Mouse (Mus musculus) midbrain, embryonic 10.5 days (tissue): Measurements from ENCODE around the gene Slc15a4. TPM values are rescaled to one million over a fixed set of nuclear protein-coding genes. Genes with fewer than 3 reads are reported as not detected.

Experiments used
- DNase-seq: peaks from one replicate; pipeline ENCODE4 v3.0.0-alpha.2; 2017; ENCODE audit warnings: low spot score
- H3K27ac ChIP-seq: fragments of 300-500 bp; sonication (generic); replicated peaks from 2 replicates; pipeline ENCODE4 v1.5.1; 2016; ENCODE audit warnings: mild to moderate bottlenecking
- H3K27me3 ChIP-seq: fragments of 300-500 bp; sonication (generic); 2 replicates; pipeline ENCODE4 v1.6.1; 2016; ENCODE audit warnings: low read depth, mild to moderate bottlenecking; ENCODE audit not compliant: poor library complexity, severe bottlenecking
- H3K36me3 ChIP-seq: fragments of 300-500 bp; sonication (generic); 2 replicates; pipeline ENCODE4 v1.6.1; 2016; ENCODE audit warnings: mild to moderate bottlenecking, moderate library complexity
- H3K4me1 ChIP-seq: fragments of 300-500 bp; sonication (generic); 2 replicates; pipeline ENCODE4 v1.6.1; 2016
- H3K4me3 ChIP-seq: fragments of 300-500 bp; sonication (generic); 2 replicates; pipeline ENCODE4 v1.5.1; 2016; ENCODE audit warnings: mild to moderate bottlenecking, moderate library complexity
- H3K9me3 ChIP-seq: fragments of 300-500 bp; sonication (generic); replicated peaks from 2 replicates; pipeline ENCODE4 v1.6.1; 2016; ENCODE audit warnings: mild to moderate bottlenecking
- whole genome bisulfite sequencing: fragments of 180-500 bp; shearing (Covaris S2); methylation state at CpG from one replicate; pipeline ENCODE4 v1.1.7; 2016; 5-methylcytosine and 5-hydroxymethylcytosine counted together
- polyA plus RNA-seq: library from polyadenylated mRNA; unstranded; fragments of >200 nt; fragmentation: Nextera tagmentation; extraction: Ambion mirVana; gene quantifications from 2 replicates; pipeline ENCODE4 v1.2.1, GENCODE M21; 2016

The Slc15a4 gene
- polyA plus RNA-seq, 1 experiment from 2014 or later: 26.1 TPM

- WGBS: under 1% methylated on average over 91 of the region's 91 CpGs
- peak; percentile 97 for DNase-seq
- no peaks in the 10 kb centered on the region for H3K27me3 ChIP-seq
- peak overlapping the region; percentile 95 for H3K27ac ChIP-seq
- H3K4me1 ChIP-seq: peaks cover 26% of the 10 kb centered on the region
- H3K4me3 ChIP-seq: peak overlapping the region; percentile 97
- H3K36me3 ChIP-seq: 0 out of 2 replicates have a peak, but pooled peaks cover 4% of the 10 kb centered on the region
- H3K9me3 ChIP-seq: no peaks in the 10 kb centered on the region
These were observed 15.6 kb downstream of the Slc15a4 start for GRCm38 (mm10) chr5:127616884-127617635.

GRCm38 (mm10) chr5:127616151-127616550 lies 16.5 kb downstream of the Slc15a4 start:
- DNase-seq: no peak
- peak overlapping the region; percentile 95 for H3K27ac ChIP-seq
- H3K27me3 ChIP-seq: no peaks in the 10 kb centered on the region
- 27% methylated on average over 5 of the region's 5 CpGs for WGBS
- peaks cover 26% of the 10 kb centered on the region for H3K4me1 ChIP-seq
- H3K4me3 ChIP-seq: peak overlapping the region; percentile 97
- no peaks in the 10 kb centered on the region for H3K9me3 ChIP-seq
- H3K36me3 ChIP-seq: 0 out of 2 replicates have a peak, but pooled peaks cover 4% of the 10 kb centered on the region

DNA sequence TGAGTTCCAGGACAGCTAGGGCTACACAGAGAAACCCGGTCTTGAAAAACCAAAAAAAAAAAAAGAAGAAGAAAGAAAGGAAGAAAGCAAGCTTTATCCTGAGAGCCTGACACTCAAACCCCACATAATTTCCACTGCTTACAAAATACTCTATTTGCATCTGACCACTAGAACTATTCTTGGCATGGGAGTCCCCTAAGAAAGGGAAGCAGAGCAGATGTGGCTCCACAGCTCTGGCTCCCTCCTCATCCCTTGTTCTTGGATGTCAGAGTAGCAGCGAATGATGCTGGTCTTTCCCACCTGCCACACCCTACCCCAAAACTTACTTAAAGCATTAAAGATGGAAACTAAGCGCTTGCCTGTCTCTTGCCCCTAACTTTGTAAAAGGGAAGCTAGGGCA lies 17.2 kb downstream of the Slc15a4 start:
- Histone ChIP-seq H3K9me3 (no peaks in the 10 kb centered on the region), H3K27me3 (no peaks in the 10 kb centered on the region), H3K36me3 (0 out of 2 replicates have a peak, but pooled peaks cover 4% of the 10 kb centered on the region), H3K4me1 (peaks cover 26% of the 10 kb centered on the region), H3K4me3 (peak overlapping the region; percentile 97), H3K27ac (no peak overlapping the region)
- 90% methylated on average over 3 of the region's 3 CpGs for WGBS
- no peak for DNase-seq

DNA sequence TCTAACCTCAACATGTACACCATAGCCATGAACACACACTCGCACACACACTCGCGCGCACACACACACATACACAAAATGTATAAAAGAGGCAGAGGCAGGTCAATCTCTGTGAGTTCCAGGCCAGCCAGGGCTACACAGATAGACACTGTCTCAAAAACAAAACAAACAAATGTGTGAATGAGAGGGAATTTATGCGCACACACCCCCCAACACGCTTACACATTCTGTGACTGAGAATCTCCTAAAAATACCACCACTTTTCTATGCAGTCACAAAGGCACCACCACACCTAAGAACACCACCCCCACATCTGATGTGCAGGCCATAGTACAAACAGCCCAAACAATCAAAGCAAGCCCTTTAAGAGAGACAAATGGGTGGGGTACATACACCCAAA lies 20.3 kb downstream of the Slc15a4 start:
- H3K4me3 ChIP-seq: no peak overlapping the region
- 90% methylated on average over 6 of the region's 6 CpGs for whole genome bisulfite sequencing
- H3K27me3 ChIP-seq: no peaks in the 10 kb centered on the region
- DNase-seq: no peak
- no peak overlapping the region for H3K27ac ChIP-seq
- peaks cover 31% of the 10 kb centered on the region for H3K4me1 ChIP-seq
- no peaks in the 10 kb centered on the region for H3K9me3 ChIP-seq
- peaks cover 23% of the 10 kb centered on the region for H3K36me3 ChIP-seq

GRCm38 (mm10) chr5:127611881-127612280 lies 20.8 kb downstream of the Slc15a4 start:
- 94% methylated on average over 1 of the region's 1 CpGs for WGBS
- no peak overlapping the region for H3K4me3 ChIP-seq
- H3K27ac ChIP-seq: no peak overlapping the region
- H3K36me3 ChIP-seq: peaks cover 28% of the 10 kb centered on the region
- H3K9me3 ChIP-seq: no peaks in the 10 kb centered on the region
- peaks cover 31% of the 10 kb centered on the region for H3K4me1 ChIP-seq
- H3K27me3 ChIP-seq: no peaks in the 10 kb centered on the region
- no peak for DNase-seq

GRCm38 (mm10) chr5:127610787-127611509 lies 21.7 kb downstream of the Slc15a4 start:
- Histone ChIP-seq H3K27ac (no peak overlapping the region), H3K9me3 (no peaks in the 10 kb centered on the region), H3K27me3 (no peaks in the 10 kb centered on the region), H3K36me3 (peaks cover 37% of the 10 kb centered on the region), H3K4me1 (peaks cover 23% of the 10 kb centered on the region), H3K4me3 (no peak overlapping the region)
- no peak for DNase-seq
- WGBS: 89% methylated on average over 6 of the region's 6 CpGs

DNA sequence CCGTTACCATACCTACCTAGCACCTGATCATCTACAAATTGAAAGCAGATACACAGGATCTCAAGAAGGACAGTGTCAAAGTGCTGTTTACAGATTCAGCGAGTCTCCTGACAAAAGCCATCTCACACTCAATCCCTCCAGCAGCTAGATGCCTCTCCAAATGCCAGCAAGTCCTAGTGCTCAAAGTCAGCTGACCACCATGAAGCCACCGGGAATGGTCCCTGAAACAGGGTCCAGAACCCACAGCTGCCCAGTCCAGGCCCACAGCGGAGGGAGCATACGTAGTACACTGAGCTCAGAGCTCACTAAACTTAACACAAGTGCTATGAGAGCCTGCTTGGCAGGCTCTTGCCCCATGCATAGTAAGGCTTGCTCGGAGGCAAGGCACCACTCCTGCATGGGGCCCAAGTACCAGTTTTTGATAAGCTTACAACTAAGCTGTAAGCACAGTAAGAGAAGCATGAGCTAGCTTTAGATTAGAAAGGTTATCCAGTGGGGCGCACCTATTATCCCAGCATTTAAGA lies 23.4 kb downstream of the Slc15a4 start:
- peaks cover 50% of the 10 kb centered on the region for H3K36me3 ChIP-seq
- no peaks in the 10 kb centered on the region for H3K9me3 ChIP-seq
- WGBS: 90% methylated on average over 7 of the region's 7 CpGs
- no peak for DNase-seq
- no peak overlapping the region for H3K4me3 ChIP-seq
- no peak overlapping the region for H3K27ac ChIP-seq
- H3K27me3 ChIP-seq: no peaks in the 10 kb centered on the region
- H3K4me1 ChIP-seq: 0 out of 2 replicates have a peak, but pooled peaks cover 7% of the 10 kb centered on the region

- Histone ChIP-seq H3K27me3 (no peaks in the 10 kb centered on the region), H3K36me3 (peaks cover 68% of the 10 kb centered on the region), H3K4me1 (0 out of 2 replicates have a peak, but pooled peaks cover 5% of the 10 kb centered on the region), H3K27ac (no peak overlapping the region), H3K4me3 (no peak overlapping the region), H3K9me3 (no peaks in the 10 kb centered on the region)
- WGBS: 89% methylated on average over 2 of the region's 2 CpGs
- no peak for DNase-seq
These were observed 25.2 kb downstream of the Slc15a4 start for GRCm38 (mm10) chr5:127607507-127607906.

DNA sequence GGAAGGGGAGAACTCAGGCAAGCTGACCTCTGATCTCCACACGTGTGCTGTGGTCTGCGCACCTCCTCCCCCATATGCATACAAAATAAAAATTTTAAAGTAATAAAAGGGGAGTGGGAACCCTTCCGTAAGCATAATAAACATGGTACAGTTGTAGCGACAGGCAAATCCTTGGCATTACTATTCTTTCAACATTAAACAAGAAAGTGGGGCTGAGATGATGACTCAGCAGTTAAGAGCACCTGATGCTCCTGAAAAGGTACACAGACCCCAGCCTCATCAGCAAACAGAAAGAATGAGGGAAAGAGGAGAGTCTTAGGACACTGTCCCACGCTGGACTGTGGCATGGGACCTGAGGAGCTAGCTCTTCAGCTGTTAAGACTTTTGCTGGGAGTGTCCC lies 29.7 kb downstream of the Slc15a4 start:
- H3K4me3 ChIP-seq: no peak overlapping the region
- H3K36me3 ChIP-seq: peaks cover 99% of the 10 kb centered on the region
- no peaks in the 10 kb centered on the region for H3K27me3 ChIP-seq
- DNase-seq: no peak
- no peaks in the 10 kb centered on the region for H3K4me1 ChIP-seq
- 93% methylated on average over 5 of the region's 5 CpGs for WGBS
- no peaks in the 10 kb centered on the region for H3K9me3 ChIP-seq
- H3K27ac ChIP-seq: no peak overlapping the region

DNA sequence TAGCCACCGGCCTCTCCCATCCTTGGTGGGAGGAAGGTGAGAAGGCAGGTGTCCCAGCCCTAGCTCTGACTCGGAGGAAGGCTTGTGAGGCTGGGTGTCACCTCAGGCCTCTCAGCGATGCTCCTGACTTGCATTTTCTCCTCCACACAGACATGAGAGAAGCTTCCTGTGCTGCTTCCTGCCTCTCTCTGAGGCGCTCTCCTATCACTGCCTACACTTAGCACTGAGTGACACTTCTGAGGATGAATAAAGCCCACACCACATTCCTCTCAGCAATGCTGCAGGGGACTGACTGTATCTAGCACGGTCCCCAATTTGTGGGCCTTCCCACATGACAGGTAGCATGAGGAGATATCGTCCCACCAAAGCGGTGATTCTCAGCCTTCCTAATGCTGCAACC lies 35.8 kb downstream of the Slc15a4 start:
- no peak overlapping the region for H3K27ac ChIP-seq
- no peaks in the 10 kb centered on the region for H3K9me3 ChIP-seq
- H3K4me1 ChIP-seq: no peaks in the 10 kb centered on the region
- no peak overlapping the region for H3K4me3 ChIP-seq
- 92% methylated on average over 7 of the region's 7 CpGs for WGBS
- no peak for DNase-seq
- peaks cover 99% of the 10 kb centered on the region for H3K36me3 ChIP-seq
- H3K27me3 ChIP-seq: no peaks in the 10 kb centered on the region

- WGBS: 94% methylated on average over 3 of the region's 3 CpGs
- H3K9me3 ChIP-seq: no peaks in the 10 kb centered on the region
- no peak overlapping the region for H3K27ac ChIP-seq
- H3K36me3 ChIP-seq: peaks cover 96% of the 10 kb centered on the region
- H3K27me3 ChIP-seq: no peaks in the 10 kb centered on the region
- DNase-seq: no peak
- H3K4me3 ChIP-seq: no peak overlapping the region
- H3K4me1 ChIP-seq: no peaks in the 10 kb centered on the region
These were observed 37.0 kb downstream of the Slc15a4 start for GRCm38 (mm10) chr5:127595676-127596075.

- peaks cover 78% of the 10 kb centered on the region for H3K36me3 ChIP-seq
- H3K4me1 ChIP-seq: no peaks in the 10 kb centered on the region
- H3K9me3 ChIP-seq: no peaks in the 10 kb centered on the region
- H3K27ac ChIP-seq: no peak overlapping the region
- H3K27me3 ChIP-seq: no peaks in the 10 kb centered on the region
- H3K4me3 ChIP-seq: no peak overlapping the region
- WGBS: 83% methylated on average over 6 of the region's 6 CpGs
- no peak for DNase-seq
These were observed 39.8 kb downstream of the Slc15a4 start for GRCm38 (mm10) chr5:127592854-127593253.

DNA sequence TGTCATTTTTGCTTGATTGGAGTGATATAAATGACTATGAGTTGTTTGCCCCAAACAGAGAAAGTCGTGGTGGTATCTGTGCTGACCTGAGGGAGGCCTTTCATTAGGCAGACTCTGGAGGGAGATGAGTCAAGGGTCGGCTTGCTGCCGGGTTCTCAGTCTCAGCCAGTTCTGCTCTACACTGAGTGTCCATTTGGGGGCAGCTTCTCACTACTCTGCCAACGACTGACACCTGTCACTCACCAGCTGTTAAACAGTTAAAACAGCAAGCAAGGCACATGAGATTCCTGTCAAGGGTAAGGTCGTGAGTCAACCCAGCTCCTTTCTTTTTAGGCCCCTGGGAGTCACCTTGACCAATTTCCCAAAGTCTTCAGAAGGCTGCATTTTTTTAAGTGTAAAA lies 40.3 kb downstream of the Slc15a4 start:
- no peak overlapping the region for H3K27ac ChIP-seq
- DNase-seq: no peak
- H3K4me1 ChIP-seq: no peaks in the 10 kb centered on the region
- H3K9me3 ChIP-seq: no peaks in the 10 kb centered on the region
- H3K27me3 ChIP-seq: no peaks in the 10 kb centered on the region
- no peak overlapping the region for H3K4me3 ChIP-seq
- peaks cover 73% of the 10 kb centered on the region for H3K36me3 ChIP-seq
- 67% methylated on average over 5 of the region's 5 CpGs for WGBS
